4 mouse cellular contexts compared by ENCODE assay signal in the genomic region with DNA sequence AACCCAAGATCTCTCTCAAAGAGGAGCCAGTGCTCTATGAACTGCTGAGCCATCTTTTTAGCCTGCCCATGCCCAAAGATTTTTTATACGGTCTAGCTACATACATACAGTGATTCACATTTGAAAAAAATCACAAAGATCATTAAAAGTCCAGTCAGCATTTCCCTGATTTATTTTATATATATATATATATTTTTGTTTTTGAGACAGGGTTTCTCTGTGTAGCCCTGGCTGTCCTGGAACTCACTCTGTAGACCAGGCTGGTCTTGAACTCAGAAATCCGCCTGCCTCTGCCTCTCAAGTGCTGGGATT. TPM values are rescaled to one million over a fixed set of nuclear protein-coding genes. Genes with fewer than 3 reads are reported as not detected.
"Had no signal": no experiment of that assay in that cellular context is flagged by ENCODE, and none has a peak within 500 bp of the region (broad histone marks: within the 10 kb centered on the region; RNA-seq: fewer than 3 reads in every experiment).

No protein-coding gene starts in this region.

RNA-seq across cellular contexts. Expression of a gene that starts 25.3 kb away (rescaled TPM):
- total RNA-seq: midbrain, postnatal 0 days; monocyte, adult 5-6 weeks; neutrophil, adult 5-6 weeks had no signal
- polyA plus RNA-seq: macrophage had no signal
